Mouse (Mus musculus) testis, adult 2 months (tissue): ENCODE data around the gene Fry.

ENCODE experiments used
- CTCF ChIP-seq: fragments of 200-500 bp; IDR thresholded peaks from 2 replicates; pipeline ENCODE4 v1.5.1; 2012; ENCODE audit warnings: low read depth, mild to moderate bottlenecking, inconsistent platforms, low read length, moderate library complexity; ENCODE audit not compliant: control insufficient read depth, insufficient read depth, insufficient replicate concordance
- POLR2A ChIP-seq: fragments of 200-500 bp; IDR thresholded peaks from 2 replicates; pipeline ENCODE4 v1.6.1; 2012; ENCODE audit warnings: low read depth, mild to moderate bottlenecking, inconsistent platforms, low read length, moderate library complexity; ENCODE audit not compliant: control insufficient read depth

DNA sequence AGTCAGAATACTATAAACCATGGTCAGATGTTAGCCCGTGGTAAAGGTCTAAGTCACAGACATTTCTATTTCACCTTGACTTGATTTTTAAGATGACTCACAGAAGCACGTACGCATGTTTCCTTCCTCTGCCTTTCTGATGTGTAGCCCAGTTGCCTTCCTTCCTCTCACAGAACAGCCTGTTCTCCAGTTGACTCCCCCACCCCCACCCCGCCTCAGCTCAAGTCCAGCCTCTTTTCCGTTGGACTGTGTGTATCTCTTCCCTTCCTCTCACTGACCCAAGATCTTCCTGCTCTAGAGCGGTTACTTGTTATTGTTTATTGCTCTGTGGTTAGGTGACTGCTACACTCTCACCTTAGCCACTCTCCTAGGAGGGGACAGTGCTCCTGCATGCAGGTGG, 350.0 kb downstream of the Fry start:
- TF ChIP-seq CTCF (no peak), POLR2A (no peak)
